Mouse (Mus musculus) heart, postnatal 25 days (tissue): ENCODE data around the gene Gm21833. TPM values are rescaled to one million over a fixed set of nuclear protein-coding genes. Genes with fewer than 3 reads are reported as not detected.
"Not testable (repeated sequence)": the region's sequence is repeated elsewhere in the genome, so short reads cannot be mapped to it uniquely, and the experiment has no call there.

Experiments
- DNase-seq: peaks from one replicate; pipeline ENCODE4 v3.0.0; 2022; ENCODE audit warnings: low spot score
- intact Hi-C: fragments of 180-260 bp; cut with DNase I; formaldehyde crosslinking; loops from one replicate; pipeline ENCODE4 v1.15.1; 2025
- total RNA-seq, 2 experiments: library from RNA; stranded (reverse); gene quantifications; 2 replicates each; pipeline ENCODE4 v1.2.3; 2021

Gene Gm21833
- total RNA-seq: not detected

DNA sequence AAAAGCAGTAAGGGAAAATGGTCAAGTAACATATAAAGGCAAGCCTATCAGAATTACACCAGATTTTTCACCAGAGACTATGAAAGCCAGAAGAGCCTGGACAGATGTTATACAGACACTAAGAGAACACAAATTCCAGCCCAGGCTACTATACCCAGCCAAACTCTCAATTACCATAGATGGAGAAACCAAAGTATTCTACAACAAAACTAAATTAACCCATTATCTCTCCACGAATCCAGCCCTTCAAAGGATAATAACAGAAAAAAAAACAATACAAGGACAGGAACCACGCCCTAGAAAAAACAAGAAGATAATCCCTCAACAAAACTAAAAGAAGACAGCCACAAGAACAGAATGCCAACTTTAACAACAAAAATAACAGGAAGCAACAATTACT, at the start of gene Gm21833:
Gene Gm21833 (plus strand): TSS at position 301 of the 400 bp plus-strand sequence.
- DNase-seq, intact Hi-C loops: not testable (repeated sequence)

GRCm38 (mm10) chr16:82789521-82789920, 38.7 kb upstream of the Gm21833 start:
- no peak for DNase-seq
- intact Hi-C loops: no loop called here

- no peak for DNase-seq
- intact Hi-C loops: no loop called here
These were observed 31.7 kb upstream of the Gm21833 start for GRCm38 (mm10) chr16:82796489-82796888.

- intact Hi-C loops: no loop called here
- DNase-seq: no peak
These were observed 12.9 kb upstream of the Gm21833 start for GRCm38 (mm10) chr16:82815255-82815654.

- intact Hi-C loops: no loop called here
- DNase-seq: no peak
These were observed 11.6 kb upstream of the Gm21833 start for GRCm38 (mm10) chr16:82816615-82817014.

- intact Hi-C loops: no loop called here
- DNase-seq: no peak
These were observed 27.6 kb downstream of the Gm21833 start for GRCm38 (mm10) chr16:82855752-82856151.

DNA sequence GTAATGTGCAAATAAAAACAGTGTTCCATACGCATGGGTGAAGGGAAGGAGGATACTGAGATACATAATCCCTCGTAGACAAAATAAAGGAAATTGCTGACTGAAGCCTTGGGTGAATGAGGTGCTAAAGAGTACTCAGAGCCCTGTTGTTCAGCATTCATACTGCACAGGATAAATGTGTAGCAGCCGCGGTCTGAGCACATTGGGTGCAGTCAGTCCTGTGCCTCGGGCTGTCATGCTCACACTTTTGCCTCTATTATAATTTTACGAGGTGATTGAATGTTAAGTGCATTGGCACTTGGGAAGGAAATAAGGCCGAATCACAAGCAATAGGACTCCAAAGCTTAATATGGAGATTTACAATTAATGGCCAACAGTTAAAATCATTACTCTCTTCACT, 36.4 kb downstream of the Gm21833 start:
- no peak for DNase-seq
- intact Hi-C loops: no loop called here
